Mouse (Mus musculus): Measurements from ENCODE around the gene Ell2. TPM values are rescaled to one million over a fixed set of nuclear protein-coding genes. Genes with fewer than 3 reads are reported as not detected.

Gene Ell2
- polyA plus RNA-seq, 1 experiment from 2014 or later = 1.6 TPM

DNA sequence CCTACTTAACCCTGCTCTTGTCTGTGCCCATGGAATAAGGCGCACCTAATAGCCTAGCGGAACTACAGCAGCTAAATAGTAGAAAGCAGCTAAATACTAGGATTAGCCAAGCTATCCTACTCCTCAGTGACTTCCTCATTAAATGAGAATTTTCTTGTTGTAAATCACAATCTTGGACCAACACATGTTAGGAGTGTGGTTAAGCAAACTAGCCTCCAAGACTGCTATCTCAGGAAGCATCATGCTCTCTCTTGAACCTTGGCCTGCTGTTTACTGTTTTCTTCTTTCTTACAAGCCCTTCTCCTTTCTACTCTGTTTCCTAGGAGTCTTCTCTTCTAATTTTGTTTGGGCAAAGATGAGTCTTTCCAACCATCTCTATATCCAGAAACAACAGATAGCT, 110.6 kb downstream of the Ell2 start:
- no peaks in the 10 kb centered on the region for H3K4me1 ChIP-seq (replicated peaks; ENCODE audit: control insufficient read depth, insufficient read depth, low read length)
- H3K9ac ChIP-seq (replicated peaks; ENCODE audit: low read depth, low read length) = no peak overlapping the region
- no peak overlapping the region for H3K4me3 ChIP-seq (replicated peaks; ENCODE audit: low read length)
- H3K27ac ChIP-seq (ENCODE audit: low read length) = no peak overlapping the region
- H3K4me2 ChIP-seq (ENCODE audit: low read length) = no peak overlapping the region
- no peaks in the 10 kb centered on the region for H3K9me3 ChIP-seq (ENCODE audit: control insufficient read depth, low read length)
- H3K27me3 ChIP-seq (replicated peaks; ENCODE audit: control insufficient read depth, insufficient read depth, low read length) = no peaks in the 10 kb centered on the region
- no peak for ATAC-seq
- 92% methylated on average over 2 of the region's 2 CpGs for WGBS
- no peaks in the 10 kb centered on the region for H3K36me3 ChIP-seq (ENCODE audit: control insufficient read depth, insufficient read depth)

GRCm38 (mm10) chr13:75818486-75818885, 111.9 kb downstream of the Ell2 start:
- H3K4me1 ChIP-seq (replicated peaks; ENCODE audit: control insufficient read depth, insufficient read depth, low read length) = no peaks in the 10 kb centered on the region
- WGBS = 3% methylated on average over 3 of the region's 3 CpGs
- H3K27ac ChIP-seq (ENCODE audit: low read length) = no peak overlapping the region
- peak; percentile 59; the same call in 1 of the 2 replicates for ATAC-seq
- H3K9me3 ChIP-seq (ENCODE audit: control insufficient read depth, low read length) = no peaks in the 10 kb centered on the region
- no peak overlapping the region for H3K4me3 ChIP-seq (replicated peaks; ENCODE audit: low read length)
- no peak overlapping the region for H3K4me2 ChIP-seq (ENCODE audit: low read length)
- no peaks in the 10 kb centered on the region for H3K36me3 ChIP-seq (ENCODE audit: control insufficient read depth, insufficient read depth)
- H3K27me3 ChIP-seq (replicated peaks; ENCODE audit: control insufficient read depth, insufficient read depth, low read length) = no peaks in the 10 kb centered on the region
- no peak overlapping the region for H3K9ac ChIP-seq (replicated peaks; ENCODE audit: low read depth, low read length)

GRCm38 (mm10) chr13:75818945-75819706, 112.6 kb downstream of the Ell2 start:
- H3K4me1 ChIP-seq (replicated peaks; ENCODE audit: control insufficient read depth, insufficient read depth, low read length) = no peaks in the 10 kb centered on the region
- no peaks in the 10 kb centered on the region for H3K9me3 ChIP-seq (ENCODE audit: control insufficient read depth, low read length)
- no peaks in the 10 kb centered on the region for H3K27me3 ChIP-seq (replicated peaks; ENCODE audit: control insufficient read depth, insufficient read depth, low read length)
- H3K4me3 ChIP-seq (replicated peaks; ENCODE audit: low read length) = no peak overlapping the region
- H3K27ac ChIP-seq (ENCODE audit: low read length) = no peak overlapping the region
- no peak for ATAC-seq
- WGBS = 49% methylated on average over 3 of the region's 3 CpGs
- H3K36me3 ChIP-seq (ENCODE audit: control insufficient read depth, insufficient read depth) = no peaks in the 10 kb centered on the region
- H3K4me2 ChIP-seq (ENCODE audit: low read length) = no peak overlapping the region
- no peak overlapping the region for H3K9ac ChIP-seq (replicated peaks; ENCODE audit: low read depth, low read length)

DNA sequence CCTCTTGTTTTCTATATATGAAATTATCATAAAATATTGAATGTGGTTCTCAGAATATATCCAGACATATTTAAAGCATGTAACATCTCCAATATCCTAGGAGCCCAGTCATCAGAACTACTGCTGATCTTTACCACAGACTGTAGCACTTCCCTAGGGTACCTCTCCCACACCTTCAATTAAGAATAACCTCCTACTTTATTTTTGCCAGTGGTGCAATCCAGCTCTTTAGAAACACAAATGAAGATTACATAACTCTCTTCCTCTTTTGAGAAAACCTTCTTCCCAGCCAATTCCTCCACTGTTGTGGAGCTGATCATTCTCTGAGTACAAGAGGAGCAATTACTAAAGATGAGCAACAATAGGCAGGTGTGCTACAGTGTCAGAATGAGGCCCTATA, 113.3 kb downstream of the Ell2 start:
- no peak for ATAC-seq
- H3K4me1 ChIP-seq (replicated peaks; ENCODE audit: control insufficient read depth, insufficient read depth, low read length) = no peaks in the 10 kb centered on the region
- no peak overlapping the region for H3K4me3 ChIP-seq (replicated peaks; ENCODE audit: low read length)
- H3K9me3 ChIP-seq (ENCODE audit: control insufficient read depth, low read length) = no peaks in the 10 kb centered on the region
- H3K4me2 ChIP-seq (ENCODE audit: low read length) = no peak overlapping the region
- no peaks in the 10 kb centered on the region for H3K36me3 ChIP-seq (ENCODE audit: control insufficient read depth, insufficient read depth)
- H3K27me3 ChIP-seq (replicated peaks; ENCODE audit: control insufficient read depth, insufficient read depth, low read length) = no peaks in the 10 kb centered on the region
- no peak overlapping the region for H3K27ac ChIP-seq (ENCODE audit: low read length)
- H3K9ac ChIP-seq (replicated peaks; ENCODE audit: low read depth, low read length) = no peak overlapping the region

Other genes starting within 250 kb of the Ell2 start
- 30.4 and 32.2 TPM in 2 replicates for gene Glrx, start 133.1 kb downstream of the Ell2 start, polyA plus RNA-seq (2015; fragmentation: Nextera tagmentation; extraction: Ambion mirVana)
- 33.1 and 41.3 TPM in 2 replicates for gene Rhobtb3, start 237.2 kb downstream of the Ell2 start, polyA plus RNA-seq (2015; fragmentation: Nextera tagmentation; extraction: Ambion mirVana)

Data from forebrain, embryonic 16.5 days (tissue).